Comparison of ENCODE assay signal across 12 mouse cellular contexts in genomic region chr8:115008624-115009620, GRCm38 (mm10).
DNase-seq lines count a peak whose midpoint lies in the region; ATAC-seq and TF ChIP-seq lines count a peak whose summit lies in the region.
"Had no signal": no experiment of that assay in that cellular context is flagged by ENCODE, and none has a peak within 500 bp of the region (broad histone marks: within the 10 kb centered on the region; RNA-seq: fewer than 3 reads in every experiment).

No protein-coding gene starts in this region.

- no peak overlapping the region for H3K4me2 ChIP-seq in limb, embryonic 14.5 days (replicated peaks; ENCODE audit: low read depth, low read length, severe bottlenecking)
- H3K4me2 ChIP-seq in neural tube, embryonic 15.5 days = no peak overlapping the region
- H3K4me2 ChIP-seq: kidney, embryonic 15.5 days; neural tube, embryonic 12.5 days had no signal

- H3K4me3 ChIP-seq in limb, embryonic 14.5 days (replicated peaks; ENCODE audit: low read length) = no peak overlapping the region
- H3K4me3 ChIP-seq in limb, embryonic 10.5 days = no peak overlapping the region
- no peak overlapping the region for H3K4me3 ChIP-seq in neural tube, embryonic 15.5 days (replicated peaks)
- H3K4me3 ChIP-seq: heart, adult 2 months; kidney, embryonic 15.5 days; megakaryocyte, embryonic 14.5 days; neural tube, embryonic 12.5 days had no signal

- no peaks in the 10 kb centered on the region for H3K36me3 ChIP-seq in limb, embryonic 14.5 days (ENCODE audit: control insufficient read depth, insufficient read depth, low read length)
- H3K36me3 ChIP-seq in limb, embryonic 10.5 days = no peaks in the 10 kb centered on the region
- no peaks in the 10 kb centered on the region for H3K36me3 ChIP-seq in neural tube, embryonic 15.5 days
- H3K36me3 ChIP-seq: kidney, embryonic 15.5 days; neural tube, embryonic 12.5 days had no signal

- no peak for TF ChIP-seq POLR2A in limb, embryonic 14.5 days (IDR thresholded peaks at IDR 0.05; ENCODE audit: borderline replicate concordance, extremely low read depth, insufficient read depth, insufficient read length)

- H3K4me1 ChIP-seq in limb, embryonic 14.5 days (ENCODE audit: control insufficient read depth, insufficient read depth, low read length) = peaks cover 11% of the 10 kb centered on the region
- H3K4me1 ChIP-seq in limb, embryonic 10.5 days = peaks cover 24% of the 10 kb centered on the region
- H3K4me1 ChIP-seq in neural tube, embryonic 15.5 days = peaks cover 7% of the 10 kb centered on the region
- H3K4me1 ChIP-seq: megakaryocyte, embryonic 14.5 days had no signal

- no peaks in the 10 kb centered on the region for H3K9me3 ChIP-seq in limb, embryonic 14.5 days (ENCODE audit: control insufficient read depth, low read length)
- H3K9me3 ChIP-seq in limb, embryonic 10.5 days (replicated peaks) = no peaks in the 10 kb centered on the region
- H3K9me3 ChIP-seq in neural tube, embryonic 15.5 days (replicated peaks) = no peaks in the 10 kb centered on the region
- H3K9me3 ChIP-seq: kidney, embryonic 15.5 days; neural tube, embryonic 12.5 days had no signal

- WGBS in limb, embryonic 14.5 days = 78% methylated on average over 9 of the region's 9 CpGs
- WGBS in limb, embryonic 10.5 days = 91% methylated on average over 9 of the region's 9 CpGs
- WGBS in neural tube, embryonic 15.5 days = 85% methylated on average over 9 of the region's 9 CpGs

- no peak for ATAC-seq in limb, embryonic 14.5 days (ENCODE audit: low FRiP score, low read depth)
- no peak for ATAC-seq in neural tube, embryonic 15.5 days (ENCODE audit: low FRiP score)

- peak; percentile 67 to 87 for DNase-seq in adrenal gland, adult (ENCODE audit: inconsistent age in 2 of 2, low spot score in 1 of 2)
- DNase-seq in adrenal gland, postnatal 4 days (ENCODE audit: low spot score in 2 of 2) = no peak
- peak; percentile 53 for DNase-seq in limb, embryonic 14.5 days (ENCODE audit: low spot score)
- DNase-seq in limb, embryonic 10.5 days (ENCODE audit: low spot score) = no peak
- DNase-seq in cerebellum, adult 9-11 months = peak; percentile 19
- peak; percentile 17 for DNase-seq in skeletal muscle tissue, adult 2 months (ENCODE audit: low read depth, low spot score)
- DNase-seq in left cerebral cortex, adult 18-20 months (ENCODE audit: low spot score in 2 of 2) = no peak

- H3K9ac ChIP-seq in limb, embryonic 14.5 days (ENCODE audit: low read depth, low read length, severe bottlenecking) = no peak overlapping the region
- no peak overlapping the region for H3K9ac ChIP-seq in neural tube, embryonic 15.5 days (replicated peaks)
- H3K9ac ChIP-seq: kidney, embryonic 15.5 days; neural tube, embryonic 12.5 days had no signal

- H3K27ac ChIP-seq in limb, embryonic 14.5 days (replicated peaks; ENCODE audit: low read depth, low read length) = no peak overlapping the region
- H3K27ac ChIP-seq in limb, embryonic 10.5 days = no peak overlapping the region
- no peak overlapping the region for H3K27ac ChIP-seq in neural tube, embryonic 15.5 days (replicated peaks)
- H3K27ac ChIP-seq: heart, adult 2 months; kidney, embryonic 15.5 days; neural tube, embryonic 12.5 days had no signal

- no peaks in the 10 kb centered on the region for H3K27me3 ChIP-seq in limb, embryonic 14.5 days (ENCODE audit: control insufficient read depth, insufficient read depth, low read length)
- peaks cover 8% of the 10 kb centered on the region; the same call in 1 of the 2 replicates for H3K27me3 ChIP-seq in limb, embryonic 10.5 days (ENCODE audit: low read depth, poor library complexity, severe bottlenecking)
- 0 out of 2 replicates have a peak, but pooled peaks cover 5% of the 10 kb centered on the region for H3K27me3 ChIP-seq in neural tube, embryonic 15.5 days (replicated peaks)
- H3K27me3 ChIP-seq: megakaryocyte, embryonic 14.5 days; neural tube, embryonic 12.5 days had no signal

Comparison
In these comparisons a context has a peak if more than half of its experiments do, and no peak if none do; other contexts are left out.
1. DNase-seq: peak in adrenal gland, adult (2 of 2), limb, embryonic 14.5 days (single experiment), cerebellum, adult 9-11 months (single experiment) and skeletal muscle tissue, adult 2 months (single experiment); none in adrenal gland, postnatal 4 days (0 of 2), limb, embryonic 10.5 days (single experiment) and left cerebral cortex, adult 18-20 months (0 of 2).